Mouse (Mus musculus) heart, postnatal 14 days (tissue): Measurements from ENCODE around the gene Rala. TPM values are rescaled to one million over a fixed set of nuclear protein-coding genes. Genes with fewer than 3 reads are reported as not detected.
"Not testable (repeated sequence)": the region's sequence is repeated elsewhere in the genome, so short reads cannot be mapped to it uniquely, and the experiment has no call there.

Source experiments
- DNase-seq, 2 experiments: peaks; one replicate each; pipeline ENCODE4 v3.0.0; 2021 to 2022
- intact Hi-C: fragments of 180-260 bp; cut with DNase I; formaldehyde crosslinking; loops from one replicate; pipeline ENCODE4 v1.15.1; 2025
- long read RNA-seq, 2 experiments: library from polyadenylated mRNA; stranded (forward); transcript quantifications; one replicate each; pipeline ENCODE4 v2.0.0; 2021
- total RNA-seq, 2 experiments: library from RNA; stranded (reverse); gene quantifications; 2 replicates each; pipeline ENCODE4 v1.2.3; 2021

Gene Rala
- total RNA-seq, result 10 to 100 TPM; 38.4 to 41.7 TPM
- long read RNA-seq, experiment 1, transcript Rala-201 (5 exons, 2,688 nt), result major isoform, 84 of 90 reads
- long read RNA-seq, experiment 1, partial matches to known transcripts, result 6 of 90 reads
- long read RNA-seq, experiment 1, other reads (novel, unspliced or antisense), result 0 of 90 reads
- long read RNA-seq, experiment 2, transcript Rala-201 (5 exons, 2,688 nt), result major isoform, 64 of 68 reads
- long read RNA-seq, experiment 2, partial matches to known transcripts, result 1 of 68 reads
- long read RNA-seq, experiment 2, other reads (novel, unspliced or antisense), result 3 of 68 reads

DNA sequence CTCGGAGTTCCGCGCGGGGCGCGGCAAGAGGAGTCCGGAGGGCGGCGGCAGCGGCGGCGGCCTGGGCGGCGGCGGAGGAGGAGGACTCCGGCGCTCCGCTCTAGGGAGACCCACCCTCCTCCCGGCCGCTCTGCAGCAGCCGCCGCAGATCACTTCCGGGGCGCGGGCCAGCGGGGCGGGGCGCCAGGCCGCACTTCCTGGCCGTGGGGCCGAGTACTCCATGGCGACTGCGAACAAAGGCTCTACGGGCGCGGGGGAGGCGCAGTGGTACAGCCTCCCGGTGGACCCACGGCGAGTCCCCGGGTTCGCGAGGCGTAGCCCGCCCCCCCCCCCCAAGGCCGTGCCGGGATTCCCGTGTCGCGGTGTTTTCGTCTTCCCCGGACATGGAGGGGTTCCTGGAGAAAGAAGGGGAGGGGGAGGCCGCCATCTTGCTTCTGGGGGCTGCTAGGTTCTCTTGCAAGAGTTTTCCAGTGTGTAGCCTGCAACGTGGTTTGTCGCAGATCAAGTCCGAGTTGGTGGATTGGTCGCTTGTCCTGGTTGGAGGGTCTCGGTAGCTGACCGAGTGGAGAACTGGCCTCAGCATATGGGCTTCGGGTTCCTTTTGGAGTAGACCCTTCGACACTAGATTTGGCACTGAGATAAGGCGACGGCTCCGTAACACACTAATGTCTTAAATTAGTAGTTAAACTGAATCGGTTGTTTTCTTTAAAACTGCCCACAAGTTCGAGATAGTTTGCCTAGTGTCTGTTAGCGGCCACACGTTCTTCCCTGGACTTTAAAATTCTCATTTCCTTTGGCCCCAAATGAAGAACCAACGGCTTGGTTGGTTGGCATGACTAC lies at the start of gene Rala:
TSS of gene Rala (minus strand) at position 162 of the 840 bp plus-strand sequence.
- intact Hi-C loops, result loop anchor here (5.0 kb wide), 2 partner anchors 48 to 252 kb away; partner anchors contain the start of gene Yae1d1
- peak; percentile 97 for DNase-seq

GRCm38 (mm10) chr13:17993515-17993847 lies 49.4 kb upstream of the Rala start:
- DNase-seq, result no peak
- intact Hi-C loops, result loop anchor here (5.0 kb wide), 1 partner anchor 51 kb away; the partner anchor contains the start of gene Rala

DNA sequence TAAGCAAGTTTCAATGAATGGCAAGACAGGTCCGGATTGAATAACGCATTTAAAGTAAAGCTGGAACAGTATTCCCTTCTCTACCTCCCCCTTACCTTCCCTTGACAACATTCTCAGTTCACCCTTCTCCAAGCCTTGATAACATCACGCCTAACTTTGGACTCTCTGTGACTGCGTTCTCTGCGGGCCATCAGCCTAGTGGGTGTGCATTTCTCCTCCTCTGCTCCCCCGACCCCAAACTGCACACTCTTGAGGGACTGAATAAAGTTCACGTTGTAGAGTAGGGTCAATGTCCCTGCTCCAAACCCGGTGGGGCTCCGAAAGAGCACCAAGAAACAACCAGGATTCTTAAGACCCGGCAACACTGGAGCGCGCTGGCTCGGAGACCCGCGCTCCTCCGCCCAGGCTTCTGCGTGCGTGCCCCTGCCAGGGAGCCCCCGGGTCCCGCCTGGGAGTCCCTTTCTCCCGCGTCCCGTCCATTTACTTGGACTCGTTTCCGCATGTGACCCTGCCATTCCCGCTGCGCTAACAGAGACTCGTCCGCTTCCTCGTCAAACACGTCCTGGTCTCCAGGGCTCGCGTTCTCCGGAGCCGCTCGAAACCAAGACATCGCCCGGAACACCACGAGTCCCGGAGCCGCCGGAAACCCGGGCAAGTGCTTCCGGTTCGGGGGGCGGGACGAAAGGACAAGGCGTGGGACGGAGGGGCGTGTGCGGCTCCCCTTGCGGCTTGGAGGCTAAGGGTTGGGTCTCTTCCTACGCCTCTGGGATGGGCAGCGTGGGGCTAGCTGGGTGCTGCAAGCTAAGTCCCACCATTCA lies 48.9 kb upstream of the Rala start, which contains the start of gene Yae1d1:
TSS of gene Yae1d1 (minus strand) at position 653 of the 818 bp plus-strand sequence.
- peak; percentile 92 to 97 for DNase-seq

DNA sequence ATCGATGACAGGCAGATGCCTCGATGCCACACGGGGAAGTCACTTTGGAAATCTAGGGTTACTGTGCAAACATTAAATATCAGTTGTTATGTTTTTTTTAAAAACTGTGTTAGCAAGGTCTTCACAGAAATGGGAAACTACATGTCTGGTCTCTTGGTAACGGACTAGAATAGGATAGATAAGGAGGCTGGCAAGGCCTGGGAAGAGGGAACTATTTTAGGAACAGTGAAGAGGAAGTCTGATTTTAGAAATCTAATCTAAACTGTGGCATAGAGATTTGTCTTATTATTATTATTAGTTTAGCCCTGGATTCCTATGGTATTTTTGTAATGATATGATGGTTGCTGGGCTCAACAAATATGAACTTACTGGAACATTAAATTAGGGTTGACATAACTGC lies 48.0 kb upstream of the Rala start:
- intact Hi-C loops, result loop anchor here (5.0 kb wide), 1 partner anchor 50 kb away; the partner anchor contains the start of gene Rala
- no peak for DNase-seq

More for the DNA sequence above, 48.9 kb upstream of the Rala start, which contains the start of gene Yae1d1:
- intact Hi-C loops, result loop anchor here (5.0 kb wide), 1 partner anchor 51 kb away; the partner anchor contains the start of gene Rala

DNA sequence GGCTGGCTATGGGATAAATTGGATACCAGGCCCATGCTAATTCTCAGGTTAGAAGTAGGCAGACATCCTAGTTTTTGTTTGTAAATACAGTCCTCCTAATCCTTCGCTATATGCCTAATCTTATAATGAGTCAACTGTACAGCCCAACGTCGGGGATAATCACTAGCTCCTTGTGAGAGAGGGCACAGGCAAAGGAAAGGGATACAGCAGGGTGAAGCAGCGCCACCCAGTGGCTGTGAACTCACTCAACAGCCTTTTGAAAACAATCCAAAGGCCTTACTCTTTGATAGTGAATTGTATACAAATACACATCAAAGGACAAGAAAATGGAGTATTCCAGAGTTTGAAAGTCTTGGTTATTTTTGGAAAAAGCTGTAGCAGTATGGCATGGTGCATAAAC lies 39.2 kb upstream of the Rala start:
- DNase-seq, result peak; percentile 49 to 62
- intact Hi-C loops, result loop anchor here (1.0 kb wide), 1 partner anchor 146 kb away; no protein-coding TSS in a partner anchor

- intact Hi-C loops, result loop anchor here (1.0 kb wide), 1 partner anchor 145 kb away; no protein-coding TSS in a partner anchor
- DNase-seq, result no peak
Measured at GRCm38 (mm10) chr13:17982634-17983033, 38.6 kb upstream of the Rala start.

GRCm38 (mm10) chr13:17976854-17977739 lies 33.1 kb upstream of the Rala start:
- intact Hi-C loops, result no loop called here
- no peak for DNase-seq

- intact Hi-C loops, result no loop called here
Measured at GRCm38 (mm10) chr13:17975891-17976290, 31.9 kb upstream of the Rala start.

GRCm38 (mm10) chr13:17975457-17975856 lies 31.4 kb upstream of the Rala start:
- DNase-seq, result no peak
- intact Hi-C loops, result no loop called here

More at GRCm38 (mm10) chr13:17975891-17976290, 31.9 kb upstream of the Rala start:
- no peak for DNase-seq

- intact Hi-C loops, result no loop called here
- DNase-seq, result no peak
Measured at GRCm38 (mm10) chr13:17974734-17975133, 30.7 kb upstream of the Rala start.

- DNase-seq, result no peak
- intact Hi-C loops, result no loop called here
Measured at GRCm38 (mm10) chr13:17960613-17961012, 16.6 kb upstream of the Rala start.

DNA sequence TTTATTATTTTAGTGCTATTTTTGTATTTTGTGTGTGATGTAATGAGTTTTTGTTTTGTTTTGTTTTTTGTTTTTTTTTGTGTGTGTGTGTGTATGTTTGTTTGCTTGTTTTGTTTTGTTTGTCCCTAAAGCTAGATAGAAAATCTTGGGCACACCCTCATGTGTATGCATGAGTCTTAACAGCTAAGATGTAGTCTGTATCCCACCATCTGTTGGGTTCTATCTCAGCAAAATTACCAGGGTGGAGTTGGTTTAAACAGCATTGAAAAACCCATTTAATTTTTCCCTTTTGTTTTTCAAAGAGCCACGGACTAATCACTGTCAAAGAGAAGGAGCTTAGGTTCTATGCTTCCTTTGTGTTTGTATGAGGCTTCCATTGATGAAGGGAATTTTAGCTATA lies 10.2 kb upstream of the Rala start:
- no peak for DNase-seq
- intact Hi-C loops, result no loop called here

GRCm38 (mm10) chr13:17950581-17950980 lies 6.5 kb upstream of the Rala start:
- DNase-seq, intact Hi-C loops: not testable (repeated sequence)

DNA sequence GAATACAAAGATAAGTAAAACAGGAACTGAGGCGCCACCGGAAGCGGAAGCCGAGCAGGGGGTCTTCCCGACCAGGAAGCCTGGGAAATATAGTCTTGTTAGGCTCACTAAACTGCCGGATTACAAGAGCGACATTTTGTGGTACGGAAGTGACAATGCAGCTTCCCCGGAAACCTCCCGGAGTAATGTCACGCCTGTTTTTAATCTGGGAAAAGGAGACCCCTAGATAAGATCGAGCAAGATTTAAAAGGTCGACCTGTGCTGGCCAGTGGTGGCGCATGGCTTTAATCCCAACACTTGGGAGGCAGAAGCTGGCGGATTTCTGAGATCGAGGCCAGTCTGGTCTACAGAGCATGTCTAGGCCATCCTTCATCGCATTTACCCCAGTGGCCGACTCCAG lies 5.5 kb upstream of the Rala start:
- intact Hi-C loops, result no loop called here
- DNase-seq, result no peak

- intact Hi-C loops, result loop anchor here (5.0 kb wide), 2 partner anchors 49 to 251 kb away; partner anchors contain the start of gene Yae1d1
Measured at GRCm38 (mm10) chr13:17943306-17944077, 547 bp downstream of the Rala start.

GRCm38 (mm10) chr13:17942338-17942737 lies 1.7 kb downstream of the Rala start:
- DNase-seq, result no peak
- intact Hi-C loops, result loop anchor here (5.0 kb wide), 2 partner anchors 50 to 250 kb away; partner anchors contain the start of gene Yae1d1

More at GRCm38 (mm10) chr13:17943306-17944077, 547 bp downstream of the Rala start:
- DNase-seq, result peak; percentile 2 to 6

GRCm38 (mm10) chr13:17907309-17907708 lies 36.7 kb downstream of the Rala start:
- no peak for DNase-seq
- intact Hi-C loops, result no loop called here

DNA sequence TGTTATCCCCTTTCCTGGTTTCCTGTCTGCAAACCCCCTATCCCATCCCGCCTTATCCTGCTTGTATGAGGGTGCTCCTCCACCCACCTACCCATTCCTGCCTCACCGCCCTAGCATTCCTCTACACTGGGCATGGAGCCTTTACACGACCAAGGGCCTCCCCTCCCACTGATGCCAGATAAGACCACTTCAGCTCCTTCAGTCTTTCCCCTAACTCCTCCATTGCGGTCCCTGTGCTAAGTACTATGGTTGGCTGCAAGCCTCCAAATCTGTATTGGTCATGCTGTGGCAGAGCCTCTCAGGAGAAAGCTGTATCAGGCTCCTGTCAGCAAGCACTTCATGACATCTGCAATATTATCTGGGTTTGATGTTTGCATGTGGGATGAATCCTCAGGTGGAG lies 42.6 kb downstream of the Rala start:
- intact Hi-C loops, result no loop called here
- DNase-seq, result no peak
